Mouse (Mus musculus): ENCODE results near the gene Ppt2. TPM values are rescaled to one million over a fixed set of nuclear protein-coding genes. Genes with fewer than 3 reads are reported as not detected.

Gene Ppt2
- polyA plus RNA-seq, 1 experiment from 2014 or later, result 10.7 TPM

DNA sequence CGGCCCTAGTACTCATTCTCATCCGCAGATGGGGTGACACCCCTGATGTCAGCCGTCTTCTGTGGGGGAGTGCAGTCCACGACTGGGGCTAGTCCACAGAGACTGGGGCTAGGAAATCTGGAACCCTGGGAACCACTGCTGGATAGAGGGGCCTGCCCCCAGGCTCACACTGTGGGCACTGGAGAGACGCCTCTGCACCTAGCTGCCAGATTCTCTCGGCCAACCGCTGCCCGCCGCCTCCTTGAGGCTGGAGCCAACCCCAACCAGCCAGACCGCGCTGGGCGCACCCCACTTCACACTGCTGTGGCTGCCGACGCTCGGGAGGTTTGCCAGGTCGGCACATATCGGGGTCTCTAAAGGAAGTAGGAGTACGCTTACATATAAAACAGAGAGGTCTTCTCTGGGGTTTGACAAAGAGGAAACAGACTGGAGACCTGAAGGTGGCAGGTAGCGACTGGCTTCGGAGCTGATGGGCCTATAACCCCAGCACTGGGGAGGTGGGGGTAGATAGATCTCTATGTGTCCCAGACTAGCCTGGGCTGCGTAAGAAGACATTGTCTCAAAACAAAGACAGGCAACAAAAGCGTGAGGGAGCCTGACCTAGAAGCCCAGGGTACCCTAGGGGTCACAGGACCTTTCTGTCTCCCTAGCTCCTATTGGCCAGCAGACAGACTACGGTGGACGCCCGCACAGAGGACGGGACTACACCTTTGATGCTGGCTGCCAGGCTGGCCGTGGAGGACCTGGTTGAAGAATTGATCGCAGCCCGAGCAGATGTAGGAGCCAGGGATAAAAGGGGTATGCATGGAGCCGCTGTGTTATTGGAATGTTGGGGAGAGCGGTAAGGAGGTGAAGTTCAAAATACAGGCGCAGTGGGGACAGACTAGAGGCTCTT, 42.2 kb downstream of the Ppt2 start:
- no peaks in the 10 kb centered on the region for H3K9me3 ChIP-seq (replicated peaks)
- no peak overlapping the region for H3K9ac ChIP-seq
- no peak overlapping the region for H3K27ac ChIP-seq (replicated peaks)
- H3K36me3 ChIP-seq (replicated peaks), result no peaks in the 10 kb centered on the region
- peak overlapping the region; percentile 91 for H3K4me3 ChIP-seq (replicated peaks)
- WGBS (ENCODE audit: insufficient replicate concordance), result 40% methylated on average over 32 of the region's 32 CpGs
- peak overlapping the region; percentile 100 for H3K4me2 ChIP-seq
- peaks cover 12% of the 10 kb centered on the region; the same call in 1 of the 2 replicates for H3K27me3 ChIP-seq
- peaks cover 46% of the 10 kb centered on the region for H3K4me1 ChIP-seq (replicated peaks)
- no peak for ATAC-seq (ENCODE audit: insufficient read depth)

GRCm38 (mm10) chr17:34585121-34585520, 43.2 kb downstream of the Ppt2 start:
- no peak for ATAC-seq (ENCODE audit: insufficient read depth)
- Histone ChIP-seq H3K27ac (replicated peaks) (no peak overlapping the region), H3K27me3 (peaks cover 12% of the 10 kb centered on the region; the same call in 1 of the 2 replicates), H3K9me3 (replicated peaks) (no peaks in the 10 kb centered on the region), H3K36me3 (replicated peaks) (no peaks in the 10 kb centered on the region), H3K9ac (no peak overlapping the region), H3K4me3 (replicated peaks) (no peak overlapping the region), H3K4me2 (no peak overlapping the region), H3K4me1 (replicated peaks) (peaks cover 36% of the 10 kb centered on the region)
- 80% methylated on average over 8 of the region's 8 CpGs for WGBS (ENCODE audit: insufficient replicate concordance)

GRCm38 (mm10) chr17:34583819-34584218, 44.5 kb downstream of the Ppt2 start:
- Histone ChIP-seq H3K36me3 (replicated peaks) (no peaks in the 10 kb centered on the region), H3K9me3 (replicated peaks) (no peaks in the 10 kb centered on the region)

GRCm38 (mm10) chr17:34583397-34583796, 44.9 kb downstream of the Ppt2 start:
- Histone ChIP-seq H3K27me3 (peaks cover 12% of the 10 kb centered on the region; the same call in 1 of the 2 replicates), H3K4me2 (no peak overlapping the region), H3K4me1 (replicated peaks) (peaks cover 18% of the 10 kb centered on the region), H3K4me3 (replicated peaks) (no peak overlapping the region), H3K27ac (replicated peaks) (no peak overlapping the region), H3K36me3 (replicated peaks) (no peaks in the 10 kb centered on the region), H3K9me3 (replicated peaks) (no peaks in the 10 kb centered on the region), H3K9ac (no peak overlapping the region)
- no peak for ATAC-seq (ENCODE audit: insufficient read depth)
- 52% methylated on average over 7 of the region's 7 CpGs for WGBS (ENCODE audit: insufficient replicate concordance)

More at GRCm38 (mm10) chr17:34583819-34584218, 44.5 kb downstream of the Ppt2 start:
- Histone ChIP-seq H3K27me3 (peaks cover 12% of the 10 kb centered on the region; the same call in 1 of the 2 replicates), H3K4me1 (replicated peaks) (peaks cover 22% of the 10 kb centered on the region), H3K27ac (replicated peaks) (no peak overlapping the region), H3K4me2 (no peak overlapping the region), H3K9ac (no peak overlapping the region), H3K4me3 (replicated peaks) (no peak overlapping the region)
- no peak for ATAC-seq (ENCODE audit: insufficient read depth)
- 83% methylated on average over 8 of the region's 8 CpGs for WGBS (ENCODE audit: insufficient replicate concordance)

DNA sequence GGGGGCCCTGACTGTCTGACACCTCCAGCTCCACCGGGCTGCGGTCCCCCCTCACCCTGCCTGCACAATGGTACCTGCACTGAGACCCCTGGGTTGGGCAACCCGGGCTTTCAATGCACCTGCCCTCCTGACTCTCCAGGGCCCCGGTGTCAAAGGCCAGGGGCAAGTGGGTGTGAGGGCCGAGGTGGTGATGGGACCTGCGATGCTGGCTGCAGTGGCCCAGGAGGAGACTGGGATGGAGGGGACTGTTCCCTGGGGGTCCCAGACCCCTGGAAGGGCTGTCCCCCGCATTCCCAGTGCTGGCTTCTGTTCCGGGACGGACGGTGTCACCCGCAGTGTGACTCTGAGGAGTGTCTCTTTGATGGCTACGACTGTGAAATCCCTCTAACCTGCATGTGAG, 45.8 kb downstream of the Ppt2 start:
- WGBS (ENCODE audit: insufficient replicate concordance), result 74% methylated on average over 12 of the region's 12 CpGs

DNA sequence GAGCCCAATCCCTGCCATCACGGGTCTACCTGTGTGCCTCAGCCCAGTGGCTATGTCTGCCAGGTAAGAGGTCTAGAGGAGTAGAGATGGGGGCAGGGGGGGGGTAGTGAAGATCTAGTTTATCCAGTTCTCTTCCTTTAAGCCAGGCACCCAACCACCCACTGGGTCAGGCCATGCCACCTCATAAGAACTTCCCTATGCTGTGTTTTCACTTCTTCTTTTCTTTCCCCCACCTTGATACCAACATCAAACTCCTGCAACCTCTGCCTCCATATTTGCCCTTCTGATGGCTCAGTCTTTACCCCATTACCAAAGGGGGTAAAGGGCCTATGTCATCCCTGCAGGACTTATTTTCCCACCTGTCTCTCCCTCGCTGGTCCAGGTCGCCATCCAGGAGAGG, 50.2 kb downstream of the Ppt2 start:
- Histone ChIP-seq H3K9ac (no peak overlapping the region), H3K4me2 (no peak overlapping the region), H3K9me3 (replicated peaks) (no peaks in the 10 kb centered on the region), H3K27ac (replicated peaks) (no peak overlapping the region), H3K4me3 (replicated peaks) (no peak overlapping the region), H3K36me3 (replicated peaks) (no peaks in the 10 kb centered on the region), H3K4me1 (replicated peaks) (no peaks in the 10 kb centered on the region), H3K27me3 (no peaks in the 10 kb centered on the region)
- no peak for ATAC-seq (ENCODE audit: insufficient read depth)
- 69% methylated on average over 3 of the region's 3 CpGs for WGBS (ENCODE audit: insufficient replicate concordance)

More for the DNA sequence above, 45.8 kb downstream of the Ppt2 start:
- Histone ChIP-seq H3K27me3 (peaks cover 12% of the 10 kb centered on the region; the same call in 1 of the 2 replicates), H3K36me3 (replicated peaks) (no peaks in the 10 kb centered on the region), H3K9me3 (replicated peaks) (no peaks in the 10 kb centered on the region), H3K27ac (replicated peaks) (no peak overlapping the region), H3K4me2 (no peak overlapping the region), H3K4me1 (replicated peaks) (peaks cover 10% of the 10 kb centered on the region), H3K9ac (no peak overlapping the region), H3K4me3 (replicated peaks) (no peak overlapping the region)
- no peak for ATAC-seq (ENCODE audit: insufficient read depth)

GRCm38 (mm10) chr17:34576577-34576976, 51.7 kb downstream of the Ppt2 start:
- no peak overlapping the region for H3K27ac ChIP-seq (replicated peaks)
- H3K9ac ChIP-seq, result no peak overlapping the region
- no peak for ATAC-seq (ENCODE audit: insufficient read depth)
- no peak overlapping the region for H3K4me3 ChIP-seq (replicated peaks)
- no peaks in the 10 kb centered on the region for H3K27me3 ChIP-seq
- no peaks in the 10 kb centered on the region for H3K9me3 ChIP-seq (replicated peaks)
- H3K36me3 ChIP-seq (replicated peaks), result no peaks in the 10 kb centered on the region
- no peak overlapping the region for H3K4me2 ChIP-seq
- H3K4me1 ChIP-seq (replicated peaks), result no peaks in the 10 kb centered on the region
- WGBS (ENCODE audit: insufficient replicate concordance), result 44% methylated on average over 5 of the region's 5 CpGs

DNA sequence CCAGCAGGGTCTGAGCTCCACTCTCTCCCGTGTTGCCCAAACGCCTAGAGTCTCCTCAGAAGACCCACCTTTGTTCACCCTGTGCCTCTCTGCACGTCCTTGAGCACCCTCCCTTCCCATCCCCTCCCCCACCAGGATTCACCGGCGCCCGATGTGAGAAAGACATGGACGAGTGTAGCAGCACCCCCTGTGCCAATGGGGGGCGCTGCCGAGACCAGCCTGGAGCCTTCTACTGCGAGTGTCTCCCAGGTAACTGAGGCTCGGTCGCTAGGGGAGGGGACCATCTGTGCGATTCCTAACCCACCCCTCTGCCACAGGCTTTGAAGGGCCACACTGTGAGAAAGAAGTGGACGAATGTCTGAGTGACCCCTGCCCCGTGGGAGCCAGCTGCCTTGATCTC, 55.9 kb downstream of the Ppt2 start:
- no peak overlapping the region for H3K9ac ChIP-seq
- peaks cover 12% of the 10 kb centered on the region for H3K27me3 ChIP-seq
- H3K4me2 ChIP-seq, result no peak overlapping the region
- H3K4me3 ChIP-seq (replicated peaks), result no peak overlapping the region
- no peaks in the 10 kb centered on the region for H3K36me3 ChIP-seq (replicated peaks)
- 38% methylated on average over 15 of the region's 15 CpGs for WGBS (ENCODE audit: insufficient replicate concordance)
- H3K4me1 ChIP-seq (replicated peaks), result no peaks in the 10 kb centered on the region
- no peak for ATAC-seq (ENCODE audit: insufficient read depth)
- H3K27ac ChIP-seq (replicated peaks), result no peak overlapping the region
- no peaks in the 10 kb centered on the region for H3K9me3 ChIP-seq (replicated peaks)

DNA sequence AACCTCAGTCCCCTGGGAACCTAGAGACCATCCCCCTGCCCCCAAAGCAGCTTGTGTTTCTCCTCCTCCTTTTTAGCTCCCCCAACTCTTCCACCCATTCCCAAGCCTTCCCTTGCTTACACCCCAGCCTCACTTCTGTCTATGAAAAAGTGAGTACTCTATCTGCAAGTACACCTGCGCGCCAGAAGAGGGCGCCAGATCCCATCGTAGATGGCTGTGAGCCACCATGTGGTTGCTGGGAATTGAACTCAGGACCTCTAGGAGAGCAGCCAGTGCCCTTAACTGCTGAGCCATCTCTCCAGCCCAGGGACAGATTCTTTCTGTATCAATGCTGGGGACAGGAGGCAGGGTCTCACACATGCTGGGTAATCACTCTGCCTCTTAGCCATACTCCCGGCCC, 56.4 kb downstream of the Ppt2 start:
- no peaks in the 10 kb centered on the region for H3K9me3 ChIP-seq (replicated peaks)
- no peak overlapping the region for H3K27ac ChIP-seq (replicated peaks)
- no peak overlapping the region for H3K9ac ChIP-seq
- H3K4me3 ChIP-seq (replicated peaks), result no peak overlapping the region
- H3K36me3 ChIP-seq (replicated peaks), result no peaks in the 10 kb centered on the region
- 19% methylated on average over 5 of the region's 5 CpGs for WGBS (ENCODE audit: insufficient replicate concordance)
- H3K27me3 ChIP-seq, result peaks cover 17% of the 10 kb centered on the region
- H3K4me2 ChIP-seq, result no peak overlapping the region
- ATAC-seq (ENCODE audit: insufficient read depth), result no peak
- H3K4me1 ChIP-seq (replicated peaks), result no peaks in the 10 kb centered on the region

DNA sequence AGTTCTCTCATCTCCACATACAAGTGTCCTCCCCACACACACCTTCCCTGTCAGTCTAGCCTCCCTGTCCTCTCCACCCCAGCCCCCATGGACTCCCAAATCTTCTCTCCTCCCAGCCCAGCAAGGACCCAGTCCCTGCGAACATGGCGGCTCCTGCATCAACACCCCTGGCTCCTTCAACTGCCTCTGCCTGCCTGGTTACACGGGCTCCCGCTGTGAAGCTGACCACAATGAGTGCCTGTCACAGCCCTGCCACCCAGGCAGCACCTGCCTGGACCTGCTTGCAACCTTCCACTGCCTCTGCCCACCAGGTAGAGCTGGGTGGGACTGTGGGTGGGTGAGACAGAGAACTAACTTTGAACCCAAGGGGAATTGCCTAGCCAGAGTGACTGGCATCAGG, 58.4 kb downstream of the Ppt2 start:
- WGBS (ENCODE audit: insufficient replicate concordance), result 52% methylated on average over 4 of the region's 4 CpGs
- Histone ChIP-seq H3K36me3 (replicated peaks) (no peaks in the 10 kb centered on the region), H3K9ac (no peak overlapping the region), H3K4me3 (replicated peaks) (no peak overlapping the region), H3K9me3 (replicated peaks) (no peaks in the 10 kb centered on the region), H3K4me1 (replicated peaks) (no peaks in the 10 kb centered on the region), H3K27ac (replicated peaks) (no peak overlapping the region), H3K27me3 (peaks cover 24% of the 10 kb centered on the region), H3K4me2 (no peak overlapping the region)
- no peak for ATAC-seq (ENCODE audit: insufficient read depth)

- no peaks in the 10 kb centered on the region for H3K36me3 ChIP-seq (replicated peaks)
- H3K9me3 ChIP-seq (replicated peaks), result no peaks in the 10 kb centered on the region
- no peak for ATAC-seq (ENCODE audit: insufficient read depth)
- peaks cover 27% of the 10 kb centered on the region for H3K27me3 ChIP-seq
- H3K9ac ChIP-seq, result no peak overlapping the region
- 64% methylated on average over 13 of the region's 13 CpGs for WGBS (ENCODE audit: insufficient replicate concordance)
- H3K4me2 ChIP-seq, result no peak overlapping the region
- no peak overlapping the region for H3K4me3 ChIP-seq (replicated peaks)
- no peaks in the 10 kb centered on the region; the same call in 1 of the 2 replicates for H3K4me1 ChIP-seq (replicated peaks)
- no peak overlapping the region for H3K27ac ChIP-seq (replicated peaks)
Measured at GRCm38 (mm10) chr17:34568421-34568820, 59.9 kb downstream of the Ppt2 start.

Data from liver, embryonic 15.5 days (tissue).